Comparison of ENCODE assay signal across 8 mouse cellular contexts in genomic region chr12:76369206-76369977, GRCm38 (mm10). TPM values are rescaled to one million over a fixed set of nuclear protein-coding genes. Genes with fewer than 3 reads are reported as not detected.
DNase-seq lines count a peak whose midpoint lies in the region; ATAC-seq and TF ChIP-seq lines count a peak whose summit lies in the region.

TSS of gene Zbtb25 (minus strand) at chr12:76369602.

- peak within 1 kb of the TSS; percentile 98 for H3K27ac ChIP-seq in hindbrain, embryonic 11.5 days (ENCODE audit: low read depth, low read length)
- peak within 1 kb of the TSS; percentile 100 for H3K27ac ChIP-seq in lung, postnatal 0 days (ENCODE audit: low read length)

- under 1% methylated on average over 52 of the region's 96 CpGs for WGBS in hindbrain, embryonic 11.5 days
- under 1% methylated on average over 63 of the region's 96 CpGs for WGBS in lung, postnatal 0 days

- peak; percentile 75 for ATAC-seq in hindbrain, embryonic 11.5 days (ENCODE audit: low FRiP score)
- peak; percentile 79 for ATAC-seq in lung, postnatal 0 days

- H3K27me3 ChIP-seq in hindbrain, embryonic 11.5 days (ENCODE audit: control insufficient read depth, insufficient read depth, low read length), result no peaks in the 10 kb centered on the region
- H3K27me3 ChIP-seq in lung, postnatal 0 days (replicated peaks; ENCODE audit: insufficient read depth, low read length), result no peaks in the 10 kb centered on the region

- peak; percentile 96 for DNase-seq in MN1 (ENCODE audit: low spot score)
- peak; percentile 89 for DNase-seq in cerebellum, adult 9-10 months
- peak; percentile 72 to 89 for DNase-seq in frontal cortex, adult 2 months (ENCODE audit: extremely low spot score in 1 of 2, low spot score in 1 of 2)
- peak; percentile 92 for DNase-seq in hindbrain, embryonic 11.5 days (ENCODE audit: low spot score)
- peak; percentile 81 to 89 for DNase-seq in layer of hippocampus, postnatal 10 days (ENCODE audit: low spot score in 2 of 2)
- peak; percentile 94 for DNase-seq in lung, postnatal 0 days (ENCODE audit: low spot score)
- peak; percentile 62 for DNase-seq in ovary, postnatal 10 days (ENCODE audit: low spot score)
- DNase-seq in thymus, postnatal 0 days (ENCODE audit: low spot score), result peak; percentile 86

- no peaks in the 10 kb centered on the region for H3K36me3 ChIP-seq in hindbrain, embryonic 11.5 days (ENCODE audit: control insufficient read depth, insufficient read depth, low read length)
- H3K36me3 ChIP-seq in lung, postnatal 0 days (ENCODE audit: insufficient read depth, low read length), result no peaks in the 10 kb centered on the region

- peak within 1 kb of the TSS; percentile 97 for H3K9ac ChIP-seq in hindbrain, embryonic 11.5 days (ENCODE audit: low read depth, low read length)
- H3K9ac ChIP-seq in lung, postnatal 0 days (replicated peaks; ENCODE audit: low read depth), result peak within 1 kb of the TSS; percentile 95

- H3K4me2 ChIP-seq in hindbrain, embryonic 11.5 days (replicated peaks; ENCODE audit: low read depth, low read length), result peak within 1 kb of the TSS; percentile 89
- H3K4me2 ChIP-seq in lung, postnatal 0 days (replicated peaks; ENCODE audit: low read depth, low read length), result peak within 1 kb of the TSS; percentile 93

- H3K4me3 ChIP-seq in hindbrain, embryonic 11.5 days (ENCODE audit: low read depth, low read length), result peak within 1 kb of the TSS; percentile 95
- peak within 1 kb of the TSS; percentile 97 for H3K4me3 ChIP-seq in lung, postnatal 0 days (ENCODE audit: low read depth, low read length)

- no peak for TF ChIP-seq EP300 in lung, postnatal 0 days (IDR thresholded peaks at IDR 0.05)

- TF ChIP-seq CTCF in lung, postnatal 0 days (IDR thresholded peaks at IDR 0.05), result no peak

- H3K4me1 ChIP-seq in hindbrain, embryonic 11.5 days (replicated peaks; ENCODE audit: control insufficient read depth, insufficient read depth, low read length), result peaks cover 12% of the 10 kb centered on the region
- H3K4me1 ChIP-seq in lung, postnatal 0 days (ENCODE audit: insufficient read depth, low read depth, low read length), result peaks cover 18% of the 10 kb centered on the region; the same call in 1 of the 2 replicates

- H3K9me3 ChIP-seq in hindbrain, embryonic 11.5 days (ENCODE audit: control insufficient read depth, low read length), result no peaks in the 10 kb centered on the region
- H3K9me3 ChIP-seq in lung, postnatal 0 days (ENCODE audit: low read length), result no peaks in the 10 kb centered on the region

RNA-seq across cellular contexts. Expression of gene Zbtb25, which starts in this region (rescaled TPM):
- polyA plus RNA-seq in frontal cortex, adult 2 months (2012; rRNA removed), result 15.9 and 19.0 TPM in 2 replicates
- 19.2 and 19.7 TPM in 2 replicates for polyA plus RNA-seq in hindbrain, embryonic 11.5 days (2014; fragmentation: Nextera tagmentation; extraction: Ambion mirVana)
- total RNA-seq in layer of hippocampus, postnatal 10 days (2021), result 10 to 100 TPM; 16.9 to 20.9 TPM
- polyA plus RNA-seq in lung, postnatal 0 days (2015; fragmentation: Nextera tagmentation; extraction: Ambion mirVana), result 7.3 and 7.5 TPM in 2 replicates
- polyA plus RNA-seq in thymus, postnatal 0 days (2015; fragmentation: Nextera tagmentation; extraction: Ambion mirVana), result 27.0 and 28.8 TPM in 2 replicates

Comparison
In these comparisons a context has a peak if more than half of its experiments do, and no peak if none do; other contexts are left out.
1. Peak in every context shown above with its lines: DNase-seq, ATAC-seq, H3K4me3 ChIP-seq and H3K27ac ChIP-seq.